Mouse (Mus musculus) neural tube, embryonic 12.5 days (tissue): Measurements from ENCODE around the gene Tpst2. TPM values are rescaled to one million over a fixed set of nuclear protein-coding genes. Genes with fewer than 3 reads are reported as not detected.

Source experiments
- ATAC-seq: fragments of 200-750 bp; cut with Nextera tagmentation; 2 replicates; pipeline ENCODE4 v1.8.0; 2017; ENCODE audit warnings: low read depth, mild to moderate bottlenecking, moderate TSS enrichment, moderate library complexity; ENCODE audit not compliant: low FRiP score
- H3K27ac ChIP-seq: fragments of 300-500 bp; sonication (generic); 2 replicates; pipeline ENCODE4 v1.5.1; 2016
- H3K27me3 ChIP-seq: fragments of 300-500 bp; sonication (generic); replicated peaks from 2 replicates; pipeline ENCODE4 v1.6.1; 2016; ENCODE audit warnings: mild to moderate bottlenecking
- H3K36me3 ChIP-seq: fragments of 300-500 bp; sonication (generic); 2 replicates; pipeline ENCODE4 v1.6.1; 2016; ENCODE audit warnings: mild to moderate bottlenecking
- H3K4me1 ChIP-seq: fragments of 300-500 bp; sonication (generic); 2 replicates; pipeline ENCODE4 v1.6.1; 2016
- H3K4me2 ChIP-seq: fragments of 300-500 bp; sonication (generic); replicated peaks from 2 replicates; pipeline ENCODE4 v1.6.1; 2016; ENCODE audit warnings: mild to moderate bottlenecking
- H3K4me3 ChIP-seq: fragments of 300-500 bp; sonication (generic); 2 replicates; pipeline ENCODE4 v1.5.1; 2016
- H3K9ac ChIP-seq: fragments of 300-500 bp; sonication (generic); 2 replicates; pipeline ENCODE4 v1.6.1; 2016; ENCODE audit warnings: mild to moderate bottlenecking
- H3K9me3 ChIP-seq: fragments of 300-500 bp; sonication (generic); 2 replicates; pipeline ENCODE4 v1.6.1; 2016; ENCODE audit warnings: mild to moderate bottlenecking
- WGBS: fragments of 180-500 bp; shearing (Covaris S2); methylation state at CpG from one replicate; pipeline ENCODE4 v1.1.7; 2016; 5-methylcytosine and 5-hydroxymethylcytosine counted together
- polyA plus RNA-seq: library from polyadenylated mRNA; unstranded; fragments of >200 nt; fragmentation: Nextera tagmentation; extraction: Ambion mirVana; gene quantifications from 2 replicates; pipeline ENCODE4 v1.2.1, GENCODE M21; 2016

Gene Tpst2
- polyA plus RNA-seq, 1 experiment from 2014 or later: 28.7 TPM

DNA sequence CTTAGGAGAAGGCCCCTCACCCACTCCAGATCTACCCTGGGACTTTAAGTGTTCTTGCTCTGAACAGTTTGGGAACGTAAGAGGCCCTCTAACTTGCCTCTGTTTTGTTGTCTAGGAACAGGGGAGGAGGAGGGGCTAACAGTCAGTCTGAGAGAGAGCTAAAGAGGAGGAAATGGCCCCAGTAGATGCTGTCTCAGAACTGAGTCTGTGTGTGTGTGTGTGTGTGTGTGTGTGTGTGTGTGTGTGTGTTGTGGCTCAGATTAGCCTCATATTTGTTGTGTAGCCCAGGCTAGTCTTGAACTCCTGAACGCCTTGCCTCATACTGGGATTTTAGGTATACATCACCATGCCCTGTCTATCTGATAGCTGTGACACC is 10.1 kb downstream of the Tpst2 start:
- H3K9ac ChIP-seq: no peak overlapping the region
- no peaks in the 10 kb centered on the region for H3K36me3 ChIP-seq
- no peak for ATAC-seq
- no peaks in the 10 kb centered on the region for H3K27me3 ChIP-seq
- H3K27ac ChIP-seq: no peak overlapping the region
- no peak overlapping the region for H3K4me2 ChIP-seq
- no peaks in the 10 kb centered on the region for H3K9me3 ChIP-seq
- H3K4me3 ChIP-seq: no peak overlapping the region
- peaks cover 15% of the 10 kb centered on the region; the same call in 1 of the 2 replicates for H3K4me1 ChIP-seq
- WGBS: 96% methylated on average over 2 of the region's 2 CpGs

DNA sequence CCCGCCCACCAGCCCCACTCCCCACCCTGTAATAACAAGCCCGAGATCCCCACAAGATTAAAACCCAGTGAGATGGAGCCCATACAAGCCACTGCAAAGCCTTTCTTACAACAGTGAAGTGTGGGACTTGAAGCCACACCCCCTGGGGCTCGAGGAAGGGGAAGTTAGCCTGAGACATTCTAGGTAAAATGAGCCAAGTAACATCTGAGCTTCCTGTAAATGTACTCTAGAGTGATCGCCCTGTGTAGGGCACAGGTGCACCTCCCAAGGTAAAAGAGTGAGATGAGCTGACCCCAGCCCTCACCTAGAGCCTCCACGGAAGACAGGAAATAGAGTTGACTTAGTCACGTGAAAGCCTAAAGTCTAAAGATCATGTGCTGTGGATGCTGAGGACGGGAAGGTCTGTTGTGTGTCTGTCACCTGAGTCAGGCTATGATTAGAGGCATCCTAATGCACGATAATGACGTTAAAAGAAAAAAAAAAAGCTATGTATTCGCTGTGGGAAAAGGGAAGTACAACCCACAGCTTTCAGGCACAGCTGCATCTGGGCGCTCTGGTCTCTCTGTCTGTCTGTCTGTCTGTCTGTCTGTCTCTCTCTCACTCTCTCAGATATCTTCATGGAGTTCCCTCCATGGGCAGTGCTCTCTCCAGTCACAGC is 10.6 kb downstream of the Tpst2 start:
- Histone ChIP-seq H3K4me2 (no peak overlapping the region), H3K4me3 (no peak overlapping the region), H3K9ac (no peak overlapping the region), H3K9me3 (no peaks in the 10 kb centered on the region), H3K36me3 (no peaks in the 10 kb centered on the region), H3K27me3 (no peaks in the 10 kb centered on the region), H3K27ac (no peak overlapping the region), H3K4me1 (peaks cover 15% of the 10 kb centered on the region; the same call in 1 of the 2 replicates)
- no peak for ATAC-seq
- WGBS: 84% methylated on average over 11 of the region's 11 CpGs

DNA sequence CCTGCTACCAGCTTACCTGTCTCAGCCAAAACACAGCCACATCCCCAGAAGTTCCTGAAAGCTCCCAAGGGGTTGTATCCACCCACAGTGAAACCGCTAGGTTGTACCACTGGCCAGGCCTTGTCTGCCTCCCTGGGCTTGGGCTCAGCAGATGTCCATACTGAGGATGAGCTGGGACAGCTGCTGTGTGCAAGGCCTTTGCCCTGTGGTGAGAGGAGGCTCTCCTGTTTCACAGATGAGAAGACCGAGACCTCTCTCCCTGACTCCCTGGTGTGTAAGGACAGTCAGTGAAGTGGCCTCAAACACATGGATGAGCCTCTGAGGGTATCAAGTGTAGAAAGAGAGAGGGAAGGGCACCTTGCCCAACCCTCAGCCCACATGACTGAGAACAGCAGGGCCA is 11.2 kb downstream of the Tpst2 start:
- 92% methylated on average over 2 of the region's 2 CpGs for WGBS
- Histone ChIP-seq H3K27ac (no peak overlapping the region), H3K4me2 (no peak overlapping the region), H3K9me3 (no peaks in the 10 kb centered on the region), H3K9ac (no peak overlapping the region), H3K4me3 (no peak overlapping the region), H3K36me3 (no peaks in the 10 kb centered on the region), H3K4me1 (peaks cover 15% of the 10 kb centered on the region; the same call in 1 of the 2 replicates), H3K27me3 (no peaks in the 10 kb centered on the region)
- ATAC-seq: no peak

DNA sequence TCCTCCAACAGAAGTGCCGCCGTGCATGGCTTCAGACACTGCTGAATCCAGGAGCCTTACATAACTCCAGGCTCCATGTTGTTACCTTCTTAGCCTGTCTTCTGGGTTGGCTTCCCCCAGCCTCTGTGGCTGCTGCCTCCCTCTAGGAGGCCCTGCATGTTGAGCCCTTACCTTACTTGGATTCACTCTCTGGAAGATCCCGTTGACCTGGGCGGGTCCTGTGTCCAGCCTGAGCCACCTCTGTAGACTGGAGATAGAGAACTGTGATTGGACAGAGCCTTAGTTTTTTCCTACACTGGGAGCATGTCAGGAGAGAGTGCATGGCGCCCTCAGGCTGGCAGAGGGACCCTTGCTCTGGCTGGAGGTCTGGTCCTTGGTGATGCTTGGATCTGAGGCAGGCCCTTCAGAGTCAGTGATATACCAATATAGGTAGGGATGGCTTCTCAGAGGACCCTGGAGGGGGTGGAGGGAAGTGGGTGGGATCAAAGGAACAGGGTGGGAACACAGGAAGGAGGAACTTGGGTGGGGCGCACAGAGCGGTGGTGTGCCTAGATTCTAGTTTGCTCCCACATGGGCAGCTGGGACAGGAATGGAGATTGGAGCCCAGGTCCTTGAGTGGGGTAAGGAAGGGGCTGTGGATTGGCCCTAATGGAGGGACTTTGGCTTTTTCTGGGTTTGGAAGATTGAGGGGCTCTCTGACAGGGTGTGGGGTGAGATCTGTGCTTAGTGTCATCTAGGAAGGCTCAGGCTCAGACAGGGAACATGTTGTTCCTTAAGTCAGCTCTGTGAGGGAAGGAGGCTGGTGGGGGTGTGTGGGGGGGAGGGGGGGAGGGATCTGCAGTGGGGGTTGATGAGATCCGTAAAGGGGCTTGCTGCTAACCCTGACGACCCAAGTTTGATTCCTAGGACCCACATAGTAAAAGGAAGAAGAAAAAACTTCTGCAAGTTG is 12.0 kb downstream of the Tpst2 start:
- 83% methylated on average over 9 of the region's 9 CpGs for WGBS
- Histone ChIP-seq H3K4me1 (peaks cover 14% of the 10 kb centered on the region; the same call in 1 of the 2 replicates), H3K9me3 (no peaks in the 10 kb centered on the region), H3K4me2 (no peak overlapping the region), H3K36me3 (no peaks in the 10 kb centered on the region), H3K27ac (no peak overlapping the region), H3K27me3 (no peaks in the 10 kb centered on the region), H3K9ac (no peak overlapping the region), H3K4me3 (no peak overlapping the region)
- ATAC-seq: no peak

DNA sequence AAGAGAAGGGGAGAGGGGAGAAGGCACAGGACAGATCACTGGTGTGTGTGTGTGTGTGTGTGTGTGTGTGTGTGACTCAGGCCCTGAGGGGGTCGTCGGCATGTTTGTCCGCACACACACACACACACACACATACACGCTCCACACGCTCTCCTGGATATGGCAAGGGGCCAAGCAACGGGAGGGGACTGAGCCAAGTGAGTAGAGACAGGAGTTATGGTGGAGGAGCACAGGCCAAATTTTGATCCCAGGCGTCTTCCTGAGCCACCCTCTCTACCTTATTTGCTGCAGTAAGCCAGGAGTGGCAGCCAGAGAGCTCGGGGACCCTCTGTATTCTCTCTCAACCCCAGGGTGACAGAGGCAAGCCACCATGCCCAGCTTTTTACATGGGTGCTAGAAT is 12.7 kb downstream of the Tpst2 start:
- H3K4me3 ChIP-seq: no peak overlapping the region
- WGBS: 81% methylated on average over 8 of the region's 8 CpGs
- no peaks in the 10 kb centered on the region for H3K27me3 ChIP-seq
- H3K36me3 ChIP-seq: no peaks in the 10 kb centered on the region
- H3K27ac ChIP-seq: no peak overlapping the region
- no peak overlapping the region for H3K4me2 ChIP-seq
- peaks cover 7% of the 10 kb centered on the region; the same call in 1 of the 2 replicates for H3K4me1 ChIP-seq
- ATAC-seq: no peak
- H3K9ac ChIP-seq: no peak overlapping the region
- no peaks in the 10 kb centered on the region for H3K9me3 ChIP-seq

DNA sequence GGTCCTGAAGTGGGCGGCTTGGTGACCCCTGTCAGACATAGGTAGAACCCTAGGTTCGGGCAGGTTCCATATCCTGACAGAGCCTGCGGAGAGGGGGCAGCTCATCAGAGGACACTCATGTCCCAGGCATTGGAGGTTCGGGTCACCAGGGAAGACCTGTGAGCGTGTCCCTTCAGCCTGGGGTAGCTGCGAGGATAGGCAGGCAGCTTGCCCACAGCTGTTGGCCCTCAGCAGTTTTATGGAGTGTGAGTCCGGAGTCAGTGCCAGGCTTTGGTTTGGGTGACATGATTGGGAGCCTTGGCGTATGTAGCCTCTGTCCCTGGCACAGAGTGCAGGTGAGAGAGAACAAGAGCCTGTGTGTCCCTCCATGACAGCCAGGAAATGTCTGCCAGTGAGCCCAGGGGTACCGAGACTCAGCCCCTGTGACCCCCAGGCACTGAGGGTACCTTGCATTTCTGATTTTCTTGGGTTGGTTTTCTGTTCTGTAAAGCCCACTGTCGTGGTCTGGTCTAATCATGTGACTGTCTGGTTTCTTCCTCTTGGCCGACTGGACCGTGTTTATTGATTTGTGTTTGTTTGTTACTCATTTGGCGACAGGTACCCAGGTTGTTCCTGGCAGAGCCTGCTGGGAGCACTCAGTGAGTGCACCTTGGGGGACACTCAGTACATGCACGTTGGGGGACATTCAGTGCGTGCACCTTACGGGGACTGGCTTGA is 13.5 kb downstream of the Tpst2 start:
- H3K9ac ChIP-seq: no peak overlapping the region
- no peaks in the 10 kb centered on the region for H3K27me3 ChIP-seq
- H3K9me3 ChIP-seq: no peaks in the 10 kb centered on the region
- no peak overlapping the region for H3K4me2 ChIP-seq
- ATAC-seq: no peak
- H3K27ac ChIP-seq: no peak overlapping the region
- H3K4me3 ChIP-seq: no peak overlapping the region
- no peaks in the 10 kb centered on the region for H3K36me3 ChIP-seq
- WGBS: 91% methylated on average over 16 of the region's 16 CpGs
- H3K4me1 ChIP-seq: peaks cover 13% of the 10 kb centered on the region; the same call in 1 of the 2 replicates

DNA sequence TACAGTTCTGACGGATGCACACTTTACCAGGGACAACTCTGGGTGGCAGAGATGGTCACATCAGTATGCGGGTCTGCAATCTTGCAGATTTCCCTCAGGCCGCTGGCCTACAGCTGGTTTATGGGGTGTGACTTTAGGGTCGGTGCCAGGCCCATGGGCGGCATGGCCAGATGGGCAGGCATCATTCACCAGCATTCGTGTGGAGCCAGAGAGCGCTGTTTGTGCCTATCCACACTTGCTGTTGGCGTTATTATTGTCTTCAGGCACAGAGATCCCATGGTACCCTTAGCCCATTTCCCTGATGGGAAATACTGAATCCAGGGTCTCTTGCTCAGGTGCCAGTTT is 14.0 kb downstream of the Tpst2 start:
- no peak overlapping the region for H3K27ac ChIP-seq
- 88% methylated on average over 8 of the region's 8 CpGs for WGBS

DNA sequence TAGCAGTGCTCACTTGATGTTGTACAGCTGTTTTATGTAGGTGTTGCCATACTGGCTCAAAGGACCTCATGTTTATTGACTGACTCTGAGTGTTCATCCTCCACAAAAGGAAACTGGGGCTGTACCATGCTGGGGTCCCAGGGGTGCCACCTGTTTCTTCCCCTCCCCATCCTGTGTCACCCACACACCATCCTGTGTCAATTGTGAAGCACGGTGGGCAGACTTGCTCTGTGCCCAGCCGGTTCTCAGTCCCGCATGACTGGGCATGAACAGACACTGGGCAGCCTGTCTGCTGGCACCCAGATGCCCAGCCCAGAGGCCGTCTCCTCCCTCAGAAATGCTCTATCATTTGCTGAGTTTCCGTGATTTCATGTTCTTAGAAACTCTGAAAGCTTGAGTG is 15.4 kb downstream of the Tpst2 start:
- no peak overlapping the region for H3K4me2 ChIP-seq
- 88% methylated on average over 5 of the region's 5 CpGs for WGBS
- no peaks in the 10 kb centered on the region for H3K36me3 ChIP-seq
- no peaks in the 10 kb centered on the region for H3K27me3 ChIP-seq
- H3K9me3 ChIP-seq: no peaks in the 10 kb centered on the region
- no peak for ATAC-seq
- H3K27ac ChIP-seq: no peak overlapping the region
- H3K9ac ChIP-seq: no peak overlapping the region
- H3K4me1 ChIP-seq: peaks cover 15% of the 10 kb centered on the region; the same call in 1 of the 2 replicates
- no peak overlapping the region for H3K4me3 ChIP-seq

More for the DNA sequence above, 14.0 kb downstream of the Tpst2 start:
- no peak overlapping the region for H3K4me3 ChIP-seq
- H3K36me3 ChIP-seq: no peaks in the 10 kb centered on the region
- ATAC-seq: no peak
- H3K4me1 ChIP-seq: peaks cover 13% of the 10 kb centered on the region; the same call in 1 of the 2 replicates
- no peaks in the 10 kb centered on the region for H3K9me3 ChIP-seq
- H3K4me2 ChIP-seq: no peak overlapping the region
- H3K9ac ChIP-seq: no peak overlapping the region
- H3K27me3 ChIP-seq: no peaks in the 10 kb centered on the region

DNA sequence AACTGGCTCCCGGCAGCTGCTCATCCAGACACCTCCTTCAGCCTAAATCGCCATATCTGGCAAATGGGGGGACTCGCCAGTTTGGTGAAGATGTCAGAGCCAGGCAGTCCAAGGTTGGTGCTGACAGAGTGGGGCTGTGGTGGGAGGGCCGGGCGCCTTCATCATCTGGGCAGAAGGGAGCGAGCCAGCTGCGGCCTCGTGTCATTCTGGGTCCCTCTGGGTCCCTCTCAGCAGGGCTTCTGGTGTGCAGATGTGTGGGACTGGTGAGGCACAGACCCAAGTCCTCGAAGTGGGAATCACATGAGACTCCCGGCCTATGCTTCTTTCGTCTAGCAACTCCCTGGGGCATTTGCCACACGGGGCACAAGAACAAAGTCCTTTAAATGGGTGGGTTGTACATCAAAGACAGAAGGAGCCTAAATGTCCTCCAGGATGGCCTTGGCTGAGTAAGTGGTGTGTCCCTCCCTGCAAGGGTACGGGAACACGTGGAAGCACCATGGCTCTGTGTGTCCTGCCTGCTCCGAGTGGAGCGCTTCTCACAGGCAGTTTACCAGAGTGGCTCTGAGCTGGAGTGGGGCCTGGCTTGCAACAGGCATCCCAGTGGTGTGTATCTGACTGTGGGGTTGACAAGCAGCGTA is 16.0 kb downstream of the Tpst2 start:
- H3K4me2 ChIP-seq: no peak overlapping the region
- H3K36me3 ChIP-seq: no peaks in the 10 kb centered on the region
- no peak overlapping the region for H3K9ac ChIP-seq
- ATAC-seq: no peak
- no peak overlapping the region for H3K27ac ChIP-seq
- no peaks in the 10 kb centered on the region for H3K9me3 ChIP-seq
- H3K27me3 ChIP-seq: no peaks in the 10 kb centered on the region
- no peak overlapping the region for H3K4me3 ChIP-seq
- WGBS: 79% methylated on average over 17 of the region's 17 CpGs
- peaks cover 15% of the 10 kb centered on the region; the same call in 1 of the 2 replicates for H3K4me1 ChIP-seq

DNA sequence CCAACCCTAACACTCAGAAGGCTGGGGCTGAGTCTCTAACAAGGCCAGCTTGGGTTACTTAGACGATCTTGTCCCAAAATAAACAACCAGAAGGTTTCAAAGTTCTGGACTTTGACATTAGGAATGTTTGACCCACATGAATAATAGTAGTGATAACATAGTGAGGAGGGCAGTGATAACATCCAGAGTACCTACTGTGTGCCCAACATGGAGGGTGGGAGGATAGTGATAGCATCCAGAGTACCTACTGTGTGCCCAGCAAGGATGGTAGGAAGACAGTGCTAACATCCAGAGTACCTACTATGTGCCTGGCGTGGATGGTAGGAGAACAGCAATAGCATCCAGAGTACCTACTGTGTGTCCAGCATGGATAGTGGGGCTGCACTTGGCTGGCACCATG is 17.3 kb downstream of the Tpst2 start:
- Histone ChIP-seq H3K9me3 (no peaks in the 10 kb centered on the region), H3K9ac (no peak overlapping the region), H3K4me3 (no peak overlapping the region), H3K36me3 (no peaks in the 10 kb centered on the region), H3K27me3 (no peaks in the 10 kb centered on the region), H3K4me1 (peaks cover 15% of the 10 kb centered on the region; the same call in 1 of the 2 replicates), H3K27ac (no peak overlapping the region), H3K4me2 (no peak overlapping the region)
- WGBS: 89% methylated on average over 2 of the region's 2 CpGs
- no peak for ATAC-seq

DNA sequence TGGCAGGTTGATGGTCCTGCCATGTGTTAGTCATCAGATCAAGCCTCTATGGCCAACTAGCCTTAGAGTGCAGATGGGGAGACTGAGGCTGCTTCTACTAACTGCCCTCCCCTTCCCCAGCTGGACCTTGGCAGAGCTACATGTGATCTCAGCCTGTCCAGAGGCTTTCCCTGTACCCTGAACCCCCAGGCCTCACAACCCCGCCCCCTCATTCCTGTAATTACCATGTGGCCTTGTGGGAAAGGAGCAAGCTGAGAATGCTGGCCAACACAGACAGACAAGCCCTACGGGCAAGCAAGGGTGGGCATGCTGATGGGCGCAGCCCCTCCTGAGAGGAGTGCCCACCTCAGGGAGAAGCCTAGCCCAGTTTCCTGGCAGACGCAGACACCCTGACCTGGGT is 18.2 kb downstream of the Tpst2 start:
- H3K9me3 ChIP-seq: no peaks in the 10 kb centered on the region
- H3K9ac ChIP-seq: no peak overlapping the region
- H3K36me3 ChIP-seq: no peaks in the 10 kb centered on the region
- no peak overlapping the region for H3K4me3 ChIP-seq
- no peak overlapping the region for H3K27ac ChIP-seq
- H3K27me3 ChIP-seq: no peaks in the 10 kb centered on the region
- H3K4me1 ChIP-seq: peaks cover 15% of the 10 kb centered on the region; the same call in 1 of the 2 replicates
- 54% methylated on average over 4 of the region's 4 CpGs for WGBS
- ATAC-seq: no peak
- H3K4me2 ChIP-seq: no peak overlapping the region

DNA sequence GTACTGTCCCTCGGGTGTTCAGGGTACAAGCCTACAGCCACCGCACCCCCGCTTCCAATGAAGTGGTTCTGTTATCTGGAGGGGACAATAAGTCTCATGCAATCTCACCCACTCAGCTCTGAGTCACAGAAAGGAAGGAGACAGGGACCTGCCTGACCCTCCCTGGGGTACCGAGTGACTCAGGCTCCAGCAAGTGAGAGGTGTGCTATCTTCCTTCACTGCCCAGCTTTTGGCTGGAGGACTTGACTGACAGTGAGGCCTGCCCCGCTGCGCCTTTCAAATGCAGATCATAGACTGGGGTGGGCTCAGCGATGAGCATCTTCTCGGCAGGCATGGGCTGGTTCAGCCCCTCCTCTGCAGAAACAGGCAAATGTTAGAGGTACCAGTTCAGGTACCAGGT is 18.7 kb downstream of the Tpst2 start:
- peaks cover 15% of the 10 kb centered on the region; the same call in 1 of the 2 replicates for H3K4me1 ChIP-seq
- H3K9ac ChIP-seq: no peak overlapping the region
- no peak overlapping the region for H3K4me3 ChIP-seq
- H3K36me3 ChIP-seq: no peaks in the 10 kb centered on the region
- H3K4me2 ChIP-seq: no peak overlapping the region
- H3K27ac ChIP-seq: no peak overlapping the region
- no peak for ATAC-seq
- 37% methylated on average over 8 of the region's 8 CpGs for WGBS
- H3K27me3 ChIP-seq: no peaks in the 10 kb centered on the region
- no peaks in the 10 kb centered on the region for H3K9me3 ChIP-seq
